Mouse (Mus musculus) heart, embryonic 14.5 days (tissue): ENCODE results near the gene Ercc2. TPM values are rescaled to one million over a fixed set of nuclear protein-coding genes. Genes with fewer than 3 reads are reported as not detected.

Source experiments
- ATAC-seq: fragments of 200-750 bp; cut with Nextera tagmentation; 2 replicates; pipeline ENCODE4 v1.8.0; 2017; ENCODE audit warnings: low read depth, moderate TSS enrichment; ENCODE audit not compliant: insufficient number of reproducible peaks, insufficient read depth, low FRiP score
- H3K27ac ChIP-seq, 2 experiments: fragments of 200-500 bp in 1 of 2; fragments of 300-500 bp in 1 of 2; sonication (generic) in 1 of 2; replicated peaks in 1 of 2; 2 replicates each; pipeline ENCODE4 v1.5.1; 2012 to 2014; ENCODE audit warnings: low read depth in 2 of 2, low read length in 2 of 2, control low read depth in 1 of 2, mild to moderate bottlenecking in 1 of 2, mixed read lengths in 1 of 2; ENCODE audit not compliant: control insufficient read depth in 1 of 2, insufficient read depth in 1 of 2
- H3K27me3 ChIP-seq: fragments of 300-500 bp; sonication (generic); 2 replicates; pipeline ENCODE4 v1.6.1; 2014; ENCODE audit warnings: mild to moderate bottlenecking, low read length, control low read depth; ENCODE audit not compliant: control insufficient read depth, insufficient read depth
- H3K36me3 ChIP-seq: fragments of 300-500 bp; sonication (generic); 2 replicates; pipeline ENCODE4 v1.6.1; 2014; ENCODE audit warnings: mild to moderate bottlenecking, control low read depth, low read length, mixed read lengths; ENCODE audit not compliant: control insufficient read depth, insufficient read depth
- H3K4me1 ChIP-seq, 2 experiments: fragments of 200-500 bp in 1 of 2; fragments of 300-500 bp in 1 of 2; sonication (generic) in 1 of 2; 2 replicates each; pipeline ENCODE4 v1.6.1; 2012 to 2014; ENCODE audit warnings: low read length in 2 of 2, control low read depth in 1 of 2, mixed read lengths in 1 of 2; ENCODE audit not compliant: control insufficient read depth in 2 of 2, insufficient read depth in 2 of 2
- H3K4me2 ChIP-seq: fragments of 300-500 bp; sonication (generic); 2 replicates; pipeline ENCODE4 v1.6.1; 2014; ENCODE audit warnings: mild to moderate bottlenecking, low read length
- H3K4me3 ChIP-seq, 2 experiments: fragments of 200-500 bp in 1 of 2; fragments of 300-500 bp in 1 of 2; sonication (generic) in 1 of 2; 2 replicates each; pipeline ENCODE4 v1.5.1; 2012 to 2014; ENCODE audit warnings: low read length in 2 of 2, mild to moderate bottlenecking in 2 of 2, control low read depth in 1 of 2, low read depth in 1 of 2, moderate library complexity in 1 of 2; ENCODE audit not compliant: control insufficient read depth in 1 of 2, insufficient read depth in 1 of 2
- H3K9ac ChIP-seq: fragments of 300-500 bp; sonication (generic); 2 replicates; pipeline ENCODE4 v1.6.1; 2014; ENCODE audit warnings: mild to moderate bottlenecking, low read length
- H3K9me3 ChIP-seq: fragments of 300-500 bp; sonication (generic); 2 replicates; pipeline ENCODE4 v1.6.1; 2016; ENCODE audit warnings: low read length, control low read depth; ENCODE audit not compliant: control insufficient read depth
- WGBS: fragments of 180-500 bp; shearing (Covaris S2); extraction: QIAGEN DNeasy Blood & Tissue Kit; methylation state at CpG from one replicate; pipeline ENCODE4 v1.1.7; 2014; 5-methylcytosine and 5-hydroxymethylcytosine counted together
- polyA plus RNA-seq: library from polyadenylated mRNA; unstranded; fragments of >200 nt; fragmentation: Nextera tagmentation; extraction: Ambion mirVana; gene quantifications from 2 replicates; pipeline ENCODE4 v1.2.1, GENCODE M21; 2014

Gene Ercc2
- polyA plus RNA-seq, 1 experiment from 2014 or later: 6.6 TPM

DNA sequence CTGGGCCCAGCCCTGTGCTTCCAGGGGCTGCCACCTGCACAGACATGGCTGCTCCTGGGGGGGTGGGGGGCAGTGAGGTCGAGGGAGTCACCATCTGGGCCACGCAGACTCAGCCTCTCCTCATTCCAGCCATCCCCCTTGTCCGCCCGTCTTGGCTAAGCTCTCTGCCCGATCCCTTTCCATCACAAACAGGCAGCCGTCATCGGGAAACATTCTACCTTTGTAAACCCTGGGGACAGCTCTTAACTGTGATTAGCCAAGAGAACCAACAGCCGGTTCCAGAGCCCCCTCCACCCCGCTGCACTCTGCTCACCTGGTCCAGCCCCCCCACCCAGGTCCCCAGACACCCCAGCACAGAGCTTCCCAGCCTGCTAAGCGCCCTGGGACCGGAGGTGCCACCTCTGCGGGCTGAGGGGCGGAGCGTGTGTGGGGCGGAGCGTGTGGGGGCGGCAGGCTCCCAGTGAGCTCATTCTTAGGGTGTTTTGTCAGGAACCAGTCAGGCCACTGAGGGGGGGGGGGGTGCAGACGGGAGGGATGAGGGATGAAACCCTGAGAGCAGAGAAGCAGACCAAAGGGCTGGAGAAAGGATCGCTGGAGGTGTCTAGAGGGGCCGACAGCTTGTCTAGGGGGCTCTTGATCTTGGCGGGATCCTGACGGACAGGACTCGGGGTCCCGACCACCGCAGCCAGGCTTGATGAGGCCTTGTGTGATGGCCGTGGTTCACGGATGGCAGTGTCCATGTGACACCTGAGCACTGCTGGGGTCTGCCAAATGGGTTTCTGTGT, 17.9 kb downstream of the Ercc2 start:
- WGBS: 2% methylated on average over 26 of the region's 27 CpGs
- H3K4me1 ChIP-seq: peaks cover 0 to 4% of the 10 kb centered on the region in 2 experiments; a peak in 2 of 4 replicates
- H3K27me3 ChIP-seq: peaks cover 34% of the 10 kb centered on the region
- H3K36me3 ChIP-seq: peaks cover 12% of the 10 kb centered on the region
- H3K4me3 ChIP-seq: peak overlapping the region; percentile 28 to 43
- H3K9ac ChIP-seq: peak overlapping the region; percentile 67
- peak overlapping the region; percentile 73 for H3K4me2 ChIP-seq
- no peak overlapping the region for H3K27ac ChIP-seq
- H3K9me3 ChIP-seq: peaks cover 5% of the 10 kb centered on the region; the same call in 1 of the 2 replicates
- ATAC-seq: no peak

DNA sequence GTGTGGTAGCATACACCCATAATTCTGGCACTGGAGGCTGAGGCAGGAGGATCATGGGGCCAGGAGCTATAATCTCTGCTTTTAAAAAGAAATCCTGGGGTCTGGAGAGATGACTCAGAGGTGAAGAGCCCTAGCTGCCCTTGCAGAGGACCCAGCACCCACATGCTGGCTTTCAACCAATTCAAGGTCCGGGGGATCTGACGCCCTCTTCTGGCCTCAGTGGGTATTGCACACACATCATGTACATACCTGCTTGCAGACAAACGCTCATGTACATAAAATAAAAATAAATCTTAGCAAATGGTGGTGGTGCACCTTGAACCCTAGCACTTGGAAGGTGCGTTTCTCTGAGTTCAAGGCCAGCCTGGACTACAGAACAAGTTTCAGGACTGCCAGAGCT, 19.1 kb downstream of the Ercc2 start:
- no peak for ATAC-seq

DNA sequence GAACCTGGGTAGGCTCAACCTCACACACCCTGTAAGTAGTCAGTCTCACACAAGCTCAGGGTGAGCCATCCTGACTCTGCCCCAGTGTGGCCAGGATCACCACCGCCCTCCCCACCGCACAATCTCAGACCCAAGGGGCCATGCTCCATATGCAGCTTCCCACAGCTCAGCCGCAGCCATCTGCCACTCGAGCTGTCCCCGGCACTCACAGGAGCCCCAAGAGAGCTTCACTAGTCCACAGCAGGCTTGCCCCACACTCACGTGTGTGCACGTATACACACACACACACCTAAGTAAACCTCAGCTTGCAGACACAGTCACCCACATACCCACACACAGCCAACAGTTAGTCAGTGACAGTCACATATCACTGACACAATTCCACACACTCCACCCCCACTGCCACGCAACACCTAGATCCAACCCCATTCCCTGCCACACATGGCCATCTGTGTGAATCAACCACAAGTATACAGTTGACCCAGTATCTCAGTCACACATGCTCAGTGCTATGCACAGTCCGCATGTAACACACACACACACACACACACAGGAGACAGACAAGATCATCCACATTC, 20.8 kb downstream of the Ercc2 start:
- Histone ChIP-seq H3K9ac (no peak overlapping the region), H3K27me3 (peaks cover 39% of the 10 kb centered on the region), H3K9me3 (peaks cover 5% of the 10 kb centered on the region; the same call in 1 of the 2 replicates), H3K4me2 (no peak overlapping the region), H3K36me3 (no peaks in the 10 kb centered on the region), H3K4me1 (peaks cover 0 to 7% of the 10 kb centered on the region in 2 experiments; a peak in 3 of 4 replicates), H3K27ac (no peak overlapping the region), H3K4me3 (no peak overlapping the region)
- WGBS: 78% methylated on average over 9 of the region's 9 CpGs
- ATAC-seq: no peak

More for the DNA sequence above, 19.1 kb downstream of the Ercc2 start:
- peaks cover 0 to 7% of the 10 kb centered on the region in 2 experiments; a peak in 3 of 4 replicates for H3K4me1 ChIP-seq
- H3K27me3 ChIP-seq: peaks cover 39% of the 10 kb centered on the region
- 79% methylated on average over 4 of the region's 4 CpGs for WGBS
- peaks cover 5% of the 10 kb centered on the region; the same call in 1 of the 2 replicates for H3K9me3 ChIP-seq
- H3K4me2 ChIP-seq: no peak overlapping the region
- H3K27ac ChIP-seq: no peak overlapping the region
- H3K9ac ChIP-seq: no peak overlapping the region
- H3K36me3 ChIP-seq: no peaks in the 10 kb centered on the region
- H3K4me3 ChIP-seq: no peak overlapping the region

DNA sequence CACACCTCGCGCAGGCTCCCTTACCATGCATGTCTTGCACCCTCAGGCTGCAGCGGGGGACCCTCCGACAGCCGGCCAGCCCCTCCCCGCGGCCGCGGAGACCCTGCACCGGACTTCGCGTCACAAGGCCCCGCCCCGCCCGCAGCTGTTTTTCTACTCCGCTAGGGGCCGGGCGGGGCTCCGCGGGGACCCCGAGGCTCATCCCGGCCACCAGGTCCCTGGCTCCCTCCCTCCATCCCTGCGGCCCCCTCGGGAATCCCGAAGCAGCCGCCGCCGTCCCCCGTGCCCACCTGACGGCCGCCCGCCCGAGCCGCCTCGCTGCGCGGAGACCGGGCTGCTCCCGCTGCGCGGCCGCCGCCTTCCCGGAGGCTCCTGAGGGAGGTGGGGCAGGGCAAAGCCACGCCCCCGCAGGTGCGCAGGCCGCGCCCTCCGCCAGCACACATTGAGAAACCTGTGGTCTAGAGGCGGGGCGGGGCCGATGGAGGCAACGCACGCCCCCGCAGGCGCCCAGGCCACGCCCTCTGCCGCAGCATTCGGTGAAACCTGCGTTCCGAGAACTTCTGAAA, 22.0 kb downstream of the Ercc2 start, which contains the start of gene Klc3:
Gene Klc3, minus strand, starts transcription at position 374 of the 566 bp plus-strand sequence.
- Histone ChIP-seq H3K9me3 (peaks cover 5% of the 10 kb centered on the region; the same call in 1 of the 2 replicates), H3K27me3 (peaks cover 39% of the 10 kb centered on the region), H3K36me3 (no peaks in the 10 kb centered on the region), H3K27ac (no peak within 1 kb of the TSS), H3K9ac (peak within 1 kb of the TSS; percentile 69), H3K4me1 (peaks cover 0 to 7% of the 10 kb centered on the region in 2 experiments; a peak in 3 of 4 replicates), H3K4me3 (peak within 1 kb of the TSS; percentile 57 to 59), H3K4me2 (peak within 1 kb of the TSS; percentile 96)
- under 1% methylated on average over 60 of the region's 62 CpGs for WGBS
- peak; percentile 54 for ATAC-seq

DNA sequence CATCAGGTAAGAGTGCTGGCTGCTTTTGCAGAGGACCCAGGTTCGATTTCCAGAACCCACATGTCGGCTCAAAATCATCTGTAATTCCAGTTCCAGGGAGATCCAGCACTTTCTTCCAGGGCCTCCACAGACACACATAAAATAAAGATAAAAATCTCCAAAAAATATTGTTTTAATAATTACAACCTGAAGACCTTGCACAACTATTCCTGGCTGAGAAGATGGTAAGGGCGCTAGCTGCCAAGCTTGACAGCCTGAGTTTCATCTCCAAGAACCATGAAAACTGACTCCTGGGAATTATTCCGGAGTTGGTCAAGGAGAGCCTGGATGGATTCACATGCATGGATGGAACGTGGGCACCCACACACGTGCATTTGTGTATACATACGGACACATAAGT, 22.7 kb downstream of the Ercc2 start, which contains the start of gene Ckm:
Gene Ckm, plus strand, starts transcription at position 301 of the 400 bp plus-strand sequence.
- H3K4me2 ChIP-seq: peak within 1 kb of the TSS; percentile 96
- WGBS: 47% methylated on average over 7 of the region's 7 CpGs
- peaks cover 4 to 11% of the 10 kb centered on the region in 2 experiments for H3K4me1 ChIP-seq
- no peaks in the 10 kb centered on the region for H3K36me3 ChIP-seq
- no peak within 1 kb of the TSS for H3K27ac ChIP-seq
- peaks cover 39% of the 10 kb centered on the region for H3K27me3 ChIP-seq
- H3K4me3 ChIP-seq: peak within 1 kb of the TSS; percentile 57 to 59
- H3K9me3 ChIP-seq: peaks cover 5% of the 10 kb centered on the region; the same call in 1 of the 2 replicates
- no peak for ATAC-seq
- peak within 1 kb of the TSS; percentile 69 for H3K9ac ChIP-seq

DNA sequence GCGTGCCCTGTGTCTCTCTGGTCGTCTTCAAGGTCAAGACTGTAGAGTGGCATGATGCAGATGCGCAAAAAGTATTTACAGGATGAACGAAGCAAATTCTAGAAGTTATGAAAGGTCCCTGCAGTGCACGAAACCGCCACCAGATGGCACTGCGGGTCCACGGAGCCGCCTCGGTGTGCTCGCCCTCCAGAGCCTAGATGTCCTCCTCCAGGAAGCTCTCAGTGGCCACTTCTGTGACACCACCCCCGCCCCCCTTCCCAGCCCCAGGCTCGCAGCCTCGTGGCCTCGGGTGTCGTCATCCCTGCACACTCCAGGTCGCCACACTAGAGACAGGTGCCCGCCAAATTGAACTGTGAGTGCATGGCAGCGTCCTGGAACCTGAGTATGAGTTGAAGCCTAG, 23.6 kb downstream of the Ercc2 start:
- H3K4me3 ChIP-seq: no peak overlapping the region
- no peak overlapping the region for H3K9ac ChIP-seq
- peaks cover 5% of the 10 kb centered on the region; the same call in 1 of the 2 replicates for H3K9me3 ChIP-seq
- H3K36me3 ChIP-seq: no peaks in the 10 kb centered on the region
- no peak for ATAC-seq
- H3K4me2 ChIP-seq: peak overlapping the region; percentile 44
- peaks cover 10 to 13% of the 10 kb centered on the region in 2 experiments for H3K4me1 ChIP-seq
- H3K27me3 ChIP-seq: peaks cover 35% of the 10 kb centered on the region
- 4% methylated on average over 19 of the region's 19 CpGs for WGBS
- H3K27ac ChIP-seq: no peak overlapping the region

DNA sequence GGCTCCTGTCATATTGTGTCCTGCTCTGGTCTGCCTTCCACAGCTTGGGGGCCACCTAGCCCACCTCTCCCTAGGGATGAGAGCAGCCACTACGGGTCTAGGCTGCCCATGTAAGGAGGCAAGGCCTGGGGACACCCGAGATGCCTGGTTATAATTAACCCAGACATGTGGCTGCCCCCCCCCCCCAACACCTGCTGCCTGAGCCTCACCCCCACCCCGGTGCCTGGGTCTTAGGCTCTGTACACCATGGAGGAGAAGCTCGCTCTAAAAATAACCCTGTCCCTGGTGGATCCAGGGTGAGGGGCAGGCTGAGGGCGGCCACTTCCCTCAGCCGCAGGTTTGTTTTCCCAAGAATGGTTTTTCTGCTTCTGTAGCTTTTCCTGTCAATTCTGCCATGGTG, 27.9 kb downstream of the Ercc2 start:
- H3K9ac ChIP-seq: peak overlapping the region; percentile 35
- ATAC-seq: peak; percentile 77

More for the DNA sequence above, 27.9 kb downstream of the Ercc2 start:
- WGBS: 17% methylated on average over 6 of the region's 6 CpGs
- Histone ChIP-seq H3K4me1 (peaks cover 16 to 22% of the 10 kb centered on the region in 2 experiments), H3K36me3 (peaks cover 21% of the 10 kb centered on the region), H3K4me3 (no peak overlapping the region), H3K27me3 (peaks cover 5% of the 10 kb centered on the region), H3K27ac (peak overlapping the region; percentile 93 to 95), H3K4me2 (peak overlapping the region; percentile 72), H3K9me3 (0 out of 2 replicates have a peak, but pooled peaks cover 3% of the 10 kb centered on the region)
